ENCODE assay signal across 20 mouse cellular contexts in genomic region chr19:37346258-37346657, GRCm38 (mm10). TPM values are rescaled to one million over a fixed set of nuclear protein-coding genes. Genes with fewer than 3 reads are reported as not detected.
A peak's percentile ranks its signal among the peaks of the same experiment; 100 is the strongest.
DNase-seq lines count a peak whose midpoint lies in the region; ATAC-seq and TF ChIP-seq lines count a peak whose summit lies in the region.
"Had no signal": no experiment of that assay in that cellular context is flagged by ENCODE, and none has a peak within 500 bp of the region (broad histone marks: within the 10 kb centered on the region; RNA-seq: fewer than 3 reads in every experiment).

No protein-coding gene starts in this region.

- H3K9ac ChIP-seq in heart, embryonic 15.5 days = no peak overlapping the region
- H3K9ac ChIP-seq in midbrain, postnatal 0 days (replicated peaks; ENCODE audit: low read length, poor library complexity, severe bottlenecking) = no peak overlapping the region
- no peak overlapping the region for H3K9ac ChIP-seq in intestine, embryonic 15.5 days
- H3K9ac ChIP-seq: hindbrain, embryonic 13.5 days had no signal

- H3K9me3 ChIP-seq in heart, embryonic 15.5 days (replicated peaks) = no peaks in the 10 kb centered on the region
- no peaks in the 10 kb centered on the region for H3K9me3 ChIP-seq in midbrain, postnatal 0 days (ENCODE audit: low read length)
- H3K9me3 ChIP-seq in intestine, embryonic 15.5 days = no peaks in the 10 kb centered on the region
- H3K9me3 ChIP-seq: embryonic facial prominence, embryonic 10.5 days; forebrain, embryonic 10.5 days; hindbrain, embryonic 13.5 days had no signal

- H3K36me3 ChIP-seq in heart, embryonic 15.5 days = peaks cover 3% of the 10 kb centered on the region; the same call in 1 of the 2 replicates
- no peaks in the 10 kb centered on the region for H3K36me3 ChIP-seq in midbrain, postnatal 0 days (ENCODE audit: insufficient read depth, low read length)
- H3K36me3 ChIP-seq in intestine, embryonic 15.5 days = no peaks in the 10 kb centered on the region
- H3K36me3 ChIP-seq: hindbrain, embryonic 13.5 days had no signal

- H3K4me1 ChIP-seq in heart, embryonic 15.5 days (replicated peaks) = peaks cover 20% of the 10 kb centered on the region
- H3K4me1 ChIP-seq in midbrain, postnatal 0 days (ENCODE audit: insufficient read depth, low read length) = no peaks in the 10 kb centered on the region
- H3K4me1 ChIP-seq in intestine, embryonic 15.5 days (replicated peaks) = no peaks in the 10 kb centered on the region
- H3K4me1 ChIP-seq: embryonic facial prominence, embryonic 10.5 days; forebrain, embryonic 10.5 days; hindbrain, embryonic 13.5 days had no signal

- 30% methylated on average over 3 of the region's 3 CpGs for WGBS in heart, embryonic 15.5 days
- 75% methylated on average over 3 of the region's 3 CpGs for WGBS in midbrain, postnatal 0 days
- WGBS in intestine, embryonic 15.5 days = 56% methylated on average over 3 of the region's 3 CpGs

- TF ChIP-seq CTCF in midbrain, postnatal 0 days (IDR thresholded peaks at IDR 0.05) = no peak

- H3K27ac ChIP-seq in heart, embryonic 15.5 days = peak overlapping the region; percentile 23; the same call in 1 of the 2 replicates
- H3K27ac ChIP-seq in midbrain, postnatal 0 days (ENCODE audit: low read depth, low read length) = no peak overlapping the region
- H3K27ac ChIP-seq in intestine, embryonic 15.5 days = no peak overlapping the region
- H3K27ac ChIP-seq: embryonic facial prominence, embryonic 10.5 days; forebrain, embryonic 10.5 days; hindbrain, embryonic 13.5 days; hindbrain, postnatal 0 days had no signal

- H3K4me2 ChIP-seq in heart, embryonic 15.5 days = no peak overlapping the region
- no peak overlapping the region for H3K4me2 ChIP-seq in midbrain, postnatal 0 days (ENCODE audit: low read depth, low read length, poor library complexity, severe bottlenecking)
- no peak overlapping the region for H3K4me2 ChIP-seq in intestine, embryonic 15.5 days (replicated peaks)
- H3K4me2 ChIP-seq: hindbrain, embryonic 13.5 days had no signal

- H3K27me3 ChIP-seq in heart, embryonic 15.5 days = no peaks in the 10 kb centered on the region
- no peaks in the 10 kb centered on the region for H3K27me3 ChIP-seq in midbrain, postnatal 0 days (ENCODE audit: insufficient read depth, low read length)
- no peaks in the 10 kb centered on the region for H3K27me3 ChIP-seq in intestine, embryonic 15.5 days (replicated peaks)
- H3K27me3 ChIP-seq: CH12.LX; hindbrain, embryonic 13.5 days had no signal

- DNase-seq in heart, adult 9 months (ENCODE audit: low spot score in 2 of 2) = no peak
- DNase-seq in 3T3-L1 (ENCODE audit: low read depth, low spot score) = peak; percentile 65
- DNase-seq in Muller cell, postnatal 12 days (ENCODE audit: inconsistent ontology term) = peak; percentile 59
- DNase-seq in midbrain, postnatal 0 days (ENCODE audit: low spot score) = no peak
- DNase-seq: adrenal gland, adult 8-10 months; adrenal gland, postnatal 36 days; cerebellum, adult 2 months; cerebellum, postnatal 10 days; gastrocnemius, postnatal 36 days; heart, adult 18-20 months; heart, postnatal 10 days; kidney, adult 2 months had no signal

- no peak for ATAC-seq in heart, embryonic 15.5 days (replicated peaks; ENCODE audit: insufficient number of reproducible peaks, insufficient read depth, low FRiP score, low read depth)
- ATAC-seq in midbrain, postnatal 0 days (ENCODE audit: low FRiP score) = no peak
- ATAC-seq in intestine, embryonic 15.5 days = no peak
- ATAC-seq: forebrain, embryonic 14.5 days; hindbrain, postnatal 0 days had no signal

- H3K4me3 ChIP-seq in heart, embryonic 15.5 days = no peak overlapping the region
- no peak overlapping the region for H3K4me3 ChIP-seq in midbrain, postnatal 0 days (ENCODE audit: low read depth, low read length)
- no peak overlapping the region for H3K4me3 ChIP-seq in intestine, embryonic 15.5 days (replicated peaks)
- H3K4me3 ChIP-seq: embryonic facial prominence, embryonic 10.5 days; forebrain, embryonic 10.5 days; hindbrain, embryonic 13.5 days had no signal

RNA-seq across cellular contexts. Expression of gene Ide, which starts 8.6 kb away (rescaled TPM):
- polyA plus RNA-seq in heart, embryonic 15.5 days (2015; fragmentation: Nextera tagmentation; extraction: Ambion mirVana) = 66.5 and 66.6 TPM in 2 replicates
- total RNA-seq in midbrain, postnatal 0 days (2014; rRNA removed) = 31.5 and 32.5 TPM in 2 replicates
- polyA plus RNA-seq in midbrain, postnatal 0 days (2015; fragmentation: Nextera tagmentation; extraction: Ambion mirVana) = 33.2 and 36.2 TPM in 2 replicates
- polyA plus RNA-seq in intestine, embryonic 15.5 days (2015; fragmentation: Nextera tagmentation; extraction: Ambion mirVana) = 52.7 and 56.2 TPM in 2 replicates

RNA-seq across cellular contexts. Expression of gene Kif11, which starts 29.9 kb away (rescaled TPM):
- 39.6 and 45.4 TPM in 2 replicates for polyA plus RNA-seq in heart, embryonic 15.5 days (2015; fragmentation: Nextera tagmentation; extraction: Ambion mirVana)
- total RNA-seq in midbrain, postnatal 0 days (2014; rRNA removed) = 6.2 and 7.5 TPM in 2 replicates
- 2.9 and 3.3 TPM in 2 replicates for polyA plus RNA-seq in midbrain, postnatal 0 days (2015; fragmentation: Nextera tagmentation; extraction: Ambion mirVana)
- 44.3 and 51.7 TPM in 2 replicates for polyA plus RNA-seq in intestine, embryonic 15.5 days (2015; fragmentation: Nextera tagmentation; extraction: Ambion mirVana)

Comparison
In these comparisons a context has a peak if more than half of its experiments do, and no peak if none do; other contexts are left out.
1. DNase-seq: peak in 3T3-L1 (single experiment) and Muller cell, postnatal 12 days (single experiment); none in heart, adult 9 months (0 of 2) and midbrain, postnatal 0 days (single experiment).